Mouse (Mus musculus) kidney, adult 2 months (tissue): ENCODE data around the gene Hist1h1c. TPM values are rescaled to one million over a fixed set of nuclear protein-coding genes. Genes with fewer than 3 reads are reported as not detected.
A peak's percentile ranks its signal among the peaks of the same experiment; 100 is the strongest.
"Not testable (repeated sequence)": the region's sequence is repeated elsewhere in the genome, so short reads cannot be mapped to it uniquely, and the experiment has no call there.

Source experiments
- DNase-seq: peaks from one replicate; pipeline ENCODE4 v3.0.0; 2021
- H3K27ac ChIP-seq: fragments of 200-500 bp; 2 replicates; pipeline ENCODE4 v1.5.1; 2012; ENCODE audit warnings: low read depth, low read length, control low read depth, inconsistent platforms; ENCODE audit not compliant: insufficient read depth
- H3K27me3 ChIP-seq: fragments of 200-500 bp; replicated peaks from 2 replicates; pipeline ENCODE4 v1.6.1; 2012; ENCODE audit warnings: mild to moderate bottlenecking, moderate library complexity, low read length, inconsistent platforms; ENCODE audit not compliant: control insufficient read depth, insufficient read depth
- H3K36me3 ChIP-seq: fragments of 200-500 bp; 2 replicates; pipeline ENCODE4 v1.6.1; 2012; ENCODE audit warnings: mild to moderate bottlenecking, moderate library complexity, low read length, inconsistent platforms; ENCODE audit not compliant: control insufficient read depth, insufficient read depth
- H3K4me1 ChIP-seq: fragments of 200-500 bp; 2 replicates; pipeline ENCODE4 v1.6.1; 2011; ENCODE audit warnings: low read length; ENCODE audit not compliant: control insufficient read depth, insufficient read depth
- H3K4me3 ChIP-seq: fragments of 200-500 bp; 2 replicates; pipeline ENCODE4 v1.5.1; 2011; ENCODE audit warnings: mild to moderate bottlenecking, low read depth, low read length, control low read depth; ENCODE audit not compliant: insufficient read depth
- CTCF ChIP-seq: fragments of 200-500 bp; conservative IDR thresholded peaks from 2 replicates; pipeline ENCODE4 v1.5.1; 2011; ENCODE audit warnings: low read depth, mild to moderate bottlenecking, control low read depth, low read length, moderate library complexity, mixed read lengths; ENCODE audit not compliant: insufficient read depth, insufficient read length
- POLR2A ChIP-seq: fragments of 200-500 bp; IDR thresholded peaks from one replicate; pipeline ENCODE4 v1.6.1; 2011; ENCODE audit warnings: low read depth, low read length, control low read depth
- WGBS: fragments of 180-500 bp; shearing (Covaris S2); methylation state at CpG from one replicate; pipeline ENCODE4 v1.1.7; 2018; 5-methylcytosine and 5-hydroxymethylcytosine counted together
- polyA plus RNA-seq: library from polyadenylated mRNA; depleted of rRNA; stranded (reverse); fragments of >200 nt; gene quantifications from 2 replicates; pipeline ENCODE4 v1.2.3, GENCODE M21; 2012

The Hist1h1c gene
- polyA plus RNA-seq, 1 experiment: 76.0 TPM

DNA sequence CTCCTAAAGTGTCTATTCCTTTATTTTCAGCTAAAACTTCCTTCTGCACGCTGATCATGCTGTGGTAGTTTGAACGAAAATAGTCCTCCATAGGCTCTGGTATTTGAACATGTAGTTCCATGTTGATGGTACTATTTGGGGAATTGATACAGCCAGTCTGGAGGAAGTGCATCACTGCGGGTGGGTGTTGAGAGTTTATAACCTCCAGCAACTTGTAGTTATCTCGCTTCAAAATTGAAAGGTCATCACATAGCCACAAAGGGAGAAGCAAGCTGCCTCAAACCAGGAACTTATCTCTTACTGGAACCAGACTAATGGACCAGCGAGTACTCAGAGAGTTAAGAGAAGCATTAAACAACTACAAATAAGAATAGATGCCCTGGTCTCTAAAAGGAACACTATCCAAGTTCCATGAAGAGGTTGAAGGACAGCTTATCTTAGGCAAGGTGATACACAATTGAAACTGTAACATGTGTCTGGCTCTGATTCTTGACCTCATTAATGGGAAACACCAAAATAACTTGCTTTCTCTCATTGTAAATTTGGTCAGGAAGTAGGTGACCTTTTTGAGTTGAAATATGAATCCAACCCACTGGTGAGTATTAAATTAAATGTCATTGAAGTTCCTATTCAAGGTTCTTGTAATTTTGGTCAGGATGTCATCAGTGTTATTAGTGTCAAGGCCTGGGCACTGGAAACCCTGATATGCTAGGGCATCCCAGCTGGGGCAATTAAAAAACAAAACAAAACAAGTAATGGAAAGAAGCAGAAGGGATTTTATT lies 22.2 kb upstream of the Hist1h1c start:
- Histone ChIP-seq H3K27ac (no peak overlapping the region), H3K36me3 (no peaks in the 10 kb centered on the region), H3K4me3 (no peak overlapping the region), H3K4me1 (no peaks in the 10 kb centered on the region), H3K27me3 (no peaks in the 10 kb centered on the region)
- WGBS: 88% methylated on average over 5 of the region's 5 CpGs
- DNase-seq: no peak
- no peak for TF ChIP-seq POLR2A
- no peak for TF ChIP-seq CTCF

DNA sequence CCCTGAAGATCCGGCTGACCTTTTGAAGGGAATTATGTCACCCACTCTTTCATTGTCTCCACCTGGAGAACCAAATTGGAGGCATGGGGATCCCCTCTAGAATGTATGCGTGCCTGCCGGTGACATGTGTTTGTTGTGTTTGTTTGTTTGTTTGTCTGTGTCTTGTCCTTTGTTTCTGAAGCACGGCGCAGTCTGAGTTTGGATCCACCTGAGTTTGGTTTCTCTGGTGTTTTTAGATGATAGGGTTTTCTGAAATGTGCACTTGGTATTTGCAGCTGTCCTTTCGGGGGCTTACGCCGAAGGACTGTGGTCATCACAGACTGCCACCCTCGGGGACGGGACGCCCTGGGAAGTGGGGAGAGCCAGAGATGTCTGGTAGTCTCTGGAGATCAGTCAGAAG lies 21.4 kb upstream of the Hist1h1c start:
- no peaks in the 10 kb centered on the region for H3K4me1 ChIP-seq
- no peak for TF ChIP-seq CTCF
- no peak for TF ChIP-seq POLR2A
- H3K36me3 ChIP-seq: no peaks in the 10 kb centered on the region
- DNase-seq: no peak
- 70% methylated on average over 11 of the region's 11 CpGs for WGBS
- H3K27ac ChIP-seq: peak overlapping the region; percentile 9; the same call in 1 of the 2 replicates
- no peak overlapping the region for H3K4me3 ChIP-seq
- no peaks in the 10 kb centered on the region for H3K27me3 ChIP-seq

DNA sequence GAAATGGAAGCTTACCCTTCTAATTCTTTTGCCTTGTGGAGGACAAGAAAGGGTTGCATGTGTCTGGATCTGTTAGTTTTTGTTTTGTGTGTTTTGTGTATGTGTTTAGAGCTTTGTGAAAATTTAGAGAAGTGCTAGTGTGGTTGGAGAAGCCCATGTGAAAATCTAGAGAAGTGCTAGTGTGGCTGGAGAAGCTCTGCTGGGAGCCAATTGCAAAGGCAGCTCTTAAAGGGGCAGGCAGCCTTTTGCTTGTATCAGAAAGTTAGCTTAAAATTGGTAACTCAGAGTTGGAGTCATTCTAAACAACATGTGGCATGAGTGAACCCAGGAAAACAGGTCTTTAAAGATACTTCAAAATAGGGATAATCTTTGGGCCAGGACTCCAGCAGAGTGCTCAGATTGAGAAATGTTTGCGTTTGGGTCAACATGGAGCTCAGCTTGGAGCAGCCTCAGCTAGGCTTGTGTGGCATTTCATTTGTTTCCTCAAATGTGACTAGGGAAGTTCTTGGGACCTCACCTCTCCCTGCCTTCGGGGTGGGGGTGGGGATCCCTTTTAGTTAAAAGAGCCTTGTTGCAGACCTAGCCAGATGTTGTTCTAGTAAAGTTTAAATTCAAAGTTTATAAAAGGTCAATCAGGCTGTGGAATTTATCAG lies 20.9 kb upstream of the Hist1h1c start:
- not testable (repeated sequence) for H3K36me3 ChIP-seq, H3K4me1 ChIP-seq, H3K27me3 ChIP-seq, H3K4me3 ChIP-seq, DNase-seq
- H3K27ac ChIP-seq: peak overlapping the region; percentile 9; the same call in 1 of the 2 replicates
- 28% methylated on average over 2 of the region's 2 CpGs for WGBS

DNA sequence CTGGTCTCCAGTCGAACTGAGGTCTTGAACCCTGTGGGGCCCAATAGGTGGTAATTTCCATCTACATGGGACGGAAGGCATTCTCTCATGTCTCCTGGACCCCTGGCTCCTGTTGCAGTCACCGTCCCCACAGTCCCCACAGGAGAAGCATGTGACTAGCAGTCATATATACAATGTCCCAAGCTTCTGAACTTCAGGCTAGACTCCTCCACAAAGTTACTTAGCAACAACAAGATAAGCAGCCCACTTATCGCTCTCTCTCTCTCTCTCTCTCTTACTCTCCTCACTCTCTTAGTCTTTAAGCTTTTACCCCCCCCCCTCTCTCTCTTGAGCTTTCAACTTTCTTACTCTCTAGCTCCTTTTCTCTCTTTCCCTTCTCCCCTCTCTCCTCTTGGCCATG lies 14.4 kb upstream of the Hist1h1c start:
- TF ChIP-seq CTCF (no peak), POLR2A (no peak)
- Histone ChIP-seq H3K27ac (no peak overlapping the region), H3K4me3 (no peak overlapping the region), H3K4me1 (peaks cover 4% of the 10 kb centered on the region; the same call in 1 of the 2 replicates), H3K36me3 (no peaks in the 10 kb centered on the region), H3K27me3 (no peaks in the 10 kb centered on the region)
- WGBS: 95% methylated on average over 4 of the region's 4 CpGs
- DNase-seq: no peak

DNA sequence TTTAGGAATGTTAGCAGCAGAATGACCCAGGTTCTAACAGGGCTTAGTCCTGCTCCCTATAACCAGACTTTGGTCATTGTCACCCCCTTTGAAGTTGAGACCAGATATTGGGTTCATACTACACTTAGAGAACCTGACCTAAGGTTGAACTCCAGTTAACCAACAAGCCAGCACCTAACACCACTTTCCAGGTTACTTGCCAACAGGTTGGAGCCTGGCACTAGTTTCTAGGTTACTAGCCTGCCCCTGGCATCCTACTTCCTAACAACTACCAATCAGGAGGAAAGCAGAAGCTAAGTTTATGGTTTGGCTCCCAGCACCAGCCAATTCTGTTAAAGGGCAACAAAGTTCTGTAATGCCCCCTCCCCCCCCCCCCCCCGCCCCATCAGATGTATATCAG lies 13.4 kb upstream of the Hist1h1c start:
- no peak overlapping the region for H3K4me3 ChIP-seq
- 61% methylated on average over 1 of the region's 1 CpGs for WGBS
- no peaks in the 10 kb centered on the region for H3K36me3 ChIP-seq
- H3K27me3 ChIP-seq: no peaks in the 10 kb centered on the region
- no peak overlapping the region for H3K27ac ChIP-seq
- TF ChIP-seq POLR2A (no peak), CTCF (no peak)
- peaks cover 7% of the 10 kb centered on the region; the same call in 1 of the 2 replicates for H3K4me1 ChIP-seq
- DNase-seq: peak; percentile 29

DNA sequence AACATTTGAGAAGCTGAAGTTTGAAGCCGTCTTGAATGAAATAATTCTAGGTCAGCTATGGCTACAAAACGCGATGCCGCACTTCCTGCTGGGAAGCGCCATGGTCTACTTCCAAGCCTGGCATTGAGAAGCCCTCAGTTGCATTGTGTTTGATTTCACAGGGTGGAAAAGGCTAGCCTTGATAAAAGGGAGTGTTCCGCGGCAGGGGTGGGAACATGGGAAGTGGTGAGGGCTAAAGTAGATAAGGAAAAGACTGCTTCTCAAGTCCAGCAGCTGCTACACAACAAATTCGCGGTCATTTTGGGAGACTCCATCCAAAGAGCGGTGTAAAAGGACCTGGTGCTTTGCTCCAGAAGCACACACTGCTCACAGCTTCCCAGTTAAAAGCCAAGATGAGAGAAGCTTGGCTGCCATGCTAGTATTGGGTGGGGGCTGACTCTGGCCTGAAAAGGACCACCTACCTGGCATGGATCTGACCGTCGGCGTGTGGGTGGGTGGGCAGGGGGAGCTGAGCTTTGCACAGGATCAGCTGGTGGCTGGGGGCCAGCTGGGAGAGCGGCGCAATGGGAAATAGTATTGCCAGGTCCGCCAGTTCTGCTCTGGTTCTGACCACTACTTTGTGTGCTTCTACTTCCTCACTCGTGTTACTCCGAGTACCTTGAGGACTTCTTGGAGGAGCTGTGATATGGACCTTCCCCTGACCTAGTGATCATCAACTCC lies 10.0 kb upstream of the Hist1h1c start:
- WGBS: 92% methylated on average over 18 of the region's 18 CpGs
- no peak overlapping the region for H3K27ac ChIP-seq

DNA sequence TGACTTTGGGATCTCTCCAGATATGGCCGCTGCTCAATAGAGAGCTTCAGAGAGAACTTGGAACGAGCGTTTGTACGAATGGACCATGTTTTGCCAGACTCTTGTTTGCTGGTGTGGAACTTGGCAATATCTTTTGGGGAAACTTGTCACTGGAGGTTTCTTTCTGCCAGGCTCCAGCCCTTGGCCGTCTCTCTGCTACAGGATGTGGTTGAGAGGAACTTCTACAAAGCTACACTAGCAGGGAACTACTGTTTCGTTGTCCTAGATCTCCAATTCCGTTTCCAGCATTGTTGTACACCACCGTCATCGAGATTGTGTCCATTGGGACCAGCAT lies 9.4 kb upstream of the Hist1h1c start:
- TF ChIP-seq CTCF: no peak
- TF ChIP-seq POLR2A: no peak
- Histone ChIP-seq H3K27ac (no peak overlapping the region), H3K36me3 (no peaks in the 10 kb centered on the region), H3K27me3 (no peaks in the 10 kb centered on the region), H3K4me3 (no peak overlapping the region), H3K4me1 (peaks cover 7% of the 10 kb centered on the region; the same call in 1 of the 2 replicates)
- 77% methylated on average over 9 of the region's 9 CpGs for WGBS
- DNase-seq: no peak

More for the DNA sequence above, 10.0 kb upstream of the Hist1h1c start:
- H3K4me1 ChIP-seq: peaks cover 7% of the 10 kb centered on the region; the same call in 1 of the 2 replicates
- no peak for TF ChIP-seq POLR2A
- no peak for TF ChIP-seq CTCF
- no peak for DNase-seq
- H3K27me3 ChIP-seq: no peaks in the 10 kb centered on the region
- H3K4me3 ChIP-seq: no peak overlapping the region
- no peaks in the 10 kb centered on the region for H3K36me3 ChIP-seq
